Mouse (Mus musculus): ENCODE results near the gene Palmd. TPM values are rescaled to one million over a fixed set of nuclear protein-coding genes. Genes with fewer than 3 reads are reported as not detected.
A peak's percentile ranks its signal among the peaks of the same experiment; 100 is the strongest.

Palmd gene
- total and polyA plus RNA-seq, 2 experiments from 2014 or later = 7.9 to 29.7 TPM

DNA sequence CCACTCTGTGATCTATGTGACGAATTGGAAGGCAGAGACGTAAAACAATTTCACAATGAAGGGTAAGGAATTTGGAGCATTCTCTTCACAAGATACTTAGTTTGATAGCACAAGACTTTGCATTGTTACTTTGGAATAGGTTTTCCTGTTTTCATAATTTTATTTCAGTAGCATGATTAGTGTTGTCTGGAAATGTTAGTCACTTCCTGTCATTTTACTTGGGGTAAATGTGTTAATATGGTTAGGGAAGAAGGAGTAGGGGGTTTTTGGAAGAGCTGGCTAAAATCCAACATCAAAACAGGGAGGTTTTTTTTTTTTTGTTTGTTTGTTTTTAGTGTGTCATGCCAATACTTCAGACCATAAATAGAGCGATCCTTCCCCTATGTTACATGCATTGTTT lies 47.3 kb downstream of the Palmd start:
- Histone ChIP-seq H3K36me3 (replicated peaks; ENCODE audit: control insufficient read depth, insufficient read depth, low read length) (peaks cover 51% of the 10 kb centered on the region), H3K9ac (replicated peaks; ENCODE audit: low read depth, low read length) (no peak overlapping the region), H3K27ac (ENCODE audit: low read depth) (peak overlapping the region; percentile 38; the same call in 1 of the 2 replicates), H3K27me3 (ENCODE audit: control insufficient read depth, insufficient read depth, low read length) (no peaks in the 10 kb centered on the region), H3K4me1 (ENCODE audit: control insufficient read depth, insufficient read depth) (no peaks in the 10 kb centered on the region), H3K4me3 (ENCODE audit: low read depth, low read length) (no peak overlapping the region), H3K4me2 (ENCODE audit: low read depth, low read length) (no peak overlapping the region), H3K9me3 (replicated peaks; ENCODE audit: control insufficient read depth, low read length) (no peaks in the 10 kb centered on the region)
- TF ChIP-seq CTCF (IDR thresholded peaks at IDR 0.05; ENCODE audit: low read depth) = no peak
- TF ChIP-seq EP300 (IDR thresholded peaks at IDR 0.05; ENCODE audit: low read depth) = peak; percentile 80
- WGBS = 74% methylated on average over 3 of the region's 3 CpGs
- ATAC-seq (ENCODE audit: insufficient read depth, low read depth) = no peak
- DNase-seq (ENCODE audit: low spot score) = no peak

DNA sequence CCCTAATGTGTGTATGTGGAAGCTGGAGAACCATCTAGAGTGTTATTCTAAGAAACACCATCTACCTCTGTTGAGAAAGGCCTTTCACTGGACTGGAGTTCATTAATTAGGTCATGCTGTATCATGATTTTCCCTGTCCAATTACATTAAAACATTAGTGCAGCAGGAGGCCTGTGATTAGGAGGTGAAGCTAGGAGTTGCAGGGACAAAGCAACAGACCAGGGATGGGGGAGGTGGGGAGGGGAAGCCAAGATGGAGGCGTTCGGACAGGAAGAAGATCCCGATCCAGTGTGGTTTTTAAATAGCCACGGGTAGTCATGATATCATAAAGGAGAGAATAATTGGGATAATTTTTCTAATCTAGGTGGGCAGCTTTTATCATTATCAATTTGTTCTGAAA lies 51.8 kb downstream of the Palmd start:
- Histone ChIP-seq H3K9ac (replicated peaks; ENCODE audit: low read depth, low read length) (no peak overlapping the region), H3K4me3 (ENCODE audit: low read depth, low read length) (no peak overlapping the region), H3K4me1 (ENCODE audit: control insufficient read depth, insufficient read depth) (no peaks in the 10 kb centered on the region), H3K36me3 (replicated peaks; ENCODE audit: control insufficient read depth, insufficient read depth, low read length) (peaks cover 24% of the 10 kb centered on the region; the same call in 1 of the 2 replicates), H3K4me2 (ENCODE audit: low read depth, low read length) (no peak overlapping the region), H3K27me3 (ENCODE audit: control insufficient read depth, insufficient read depth, low read length) (no peaks in the 10 kb centered on the region), H3K9me3 (replicated peaks; ENCODE audit: control insufficient read depth, low read length) (no peaks in the 10 kb centered on the region), H3K27ac (ENCODE audit: low read depth) (no peak overlapping the region)
- TF ChIP-seq EP300 (IDR thresholded peaks at IDR 0.05; ENCODE audit: low read depth) = no peak
- TF ChIP-seq CTCF (IDR thresholded peaks at IDR 0.05; ENCODE audit: low read depth) = no peak
- ATAC-seq (ENCODE audit: insufficient read depth, low read depth) = no peak
- 84% methylated on average over 4 of the region's 4 CpGs for WGBS
- DNase-seq (ENCODE audit: low spot score) = no peak

DNA sequence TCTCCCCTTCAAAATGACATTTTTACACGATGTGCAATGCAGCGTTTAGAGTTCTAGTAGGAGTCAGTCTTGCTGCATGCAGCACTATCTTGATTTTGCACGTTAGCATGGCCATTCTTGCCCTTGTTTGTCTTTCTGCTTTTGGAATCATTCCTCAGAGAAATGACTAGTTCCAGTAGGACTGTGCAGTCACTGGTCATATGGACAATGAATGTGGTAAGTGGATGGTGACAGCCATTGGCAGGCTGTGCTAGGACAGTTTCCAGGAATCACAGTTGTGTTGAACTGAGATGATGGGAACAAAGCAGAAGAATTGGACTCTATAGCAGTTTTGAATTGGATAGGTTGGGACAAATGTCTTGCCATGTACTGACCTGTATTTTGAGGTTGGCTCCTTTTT lies 53.9 kb downstream of the Palmd start:
- peaks cover 20% of the 10 kb centered on the region; the same call in 1 of the 2 replicates for H3K36me3 ChIP-seq (replicated peaks; ENCODE audit: control insufficient read depth, insufficient read depth, low read length)
- H3K27ac ChIP-seq (ENCODE audit: low read depth) = peak overlapping the region; percentile 7
- ATAC-seq (ENCODE audit: insufficient read depth, low read depth) (peak; percentile 86), DNase-seq (ENCODE audit: low spot score) (peak; percentile 38)
- H3K4me1 ChIP-seq (ENCODE audit: control insufficient read depth, insufficient read depth) = no peaks in the 10 kb centered on the region
- H3K27me3 ChIP-seq (ENCODE audit: control insufficient read depth, insufficient read depth, low read length) = no peaks in the 10 kb centered on the region
- WGBS = 20% methylated on average over 3 of the region's 3 CpGs
- TF ChIP-seq EP300 (IDR thresholded peaks at IDR 0.05; ENCODE audit: low read depth) (no peak), CTCF (IDR thresholded peaks at IDR 0.05; ENCODE audit: low read depth) (no peak)
- H3K4me3 ChIP-seq (ENCODE audit: low read depth, low read length) = no peak overlapping the region
- H3K9ac ChIP-seq (replicated peaks; ENCODE audit: low read depth, low read length) = no peak overlapping the region
- no peaks in the 10 kb centered on the region for H3K9me3 ChIP-seq (replicated peaks; ENCODE audit: control insufficient read depth, low read length)
- no peak overlapping the region for H3K4me2 ChIP-seq (ENCODE audit: low read depth, low read length)

DNA sequence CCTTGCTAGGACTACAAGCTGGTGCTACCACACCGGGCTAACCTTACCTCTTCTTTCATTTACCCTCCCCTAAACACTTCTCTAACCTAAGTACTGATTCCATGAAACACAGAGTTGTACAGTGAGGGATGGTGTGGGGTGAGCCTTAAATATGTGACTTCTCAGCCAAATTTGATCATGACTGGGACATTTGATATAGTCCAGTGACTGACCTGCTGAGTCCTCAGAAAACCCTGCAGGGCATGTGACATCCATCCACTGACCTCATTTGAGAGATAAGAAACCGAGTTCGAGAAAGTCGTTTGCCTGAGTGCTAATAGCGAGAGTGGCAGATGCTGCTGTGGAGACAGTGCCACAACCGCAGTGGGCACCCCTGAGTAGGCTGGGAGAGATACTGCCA lies 54.4 kb downstream of the Palmd start:
- no peaks in the 10 kb centered on the region for H3K9me3 ChIP-seq (replicated peaks; ENCODE audit: control insufficient read depth, low read length)
- DNase-seq (ENCODE audit: low spot score) = peak; percentile 31
- H3K27ac ChIP-seq (ENCODE audit: low read depth) = peak overlapping the region; percentile 7
- no peak overlapping the region for H3K4me2 ChIP-seq (ENCODE audit: low read depth, low read length)
- 0 out of 2 replicates have a peak, but pooled peaks cover 15% of the 10 kb centered on the region for H3K36me3 ChIP-seq (replicated peaks; ENCODE audit: control insufficient read depth, insufficient read depth, low read length)
- H3K4me1 ChIP-seq (ENCODE audit: control insufficient read depth, insufficient read depth) = no peaks in the 10 kb centered on the region
- H3K27me3 ChIP-seq (ENCODE audit: control insufficient read depth, insufficient read depth, low read length) = no peaks in the 10 kb centered on the region
- no peak overlapping the region for H3K4me3 ChIP-seq (ENCODE audit: low read depth, low read length)
- peak; percentile 77 for ATAC-seq (ENCODE audit: insufficient read depth, low read depth)
- no peak for TF ChIP-seq EP300 (IDR thresholded peaks at IDR 0.05; ENCODE audit: low read depth)
- no peak for TF ChIP-seq CTCF (IDR thresholded peaks at IDR 0.05; ENCODE audit: low read depth)
- H3K9ac ChIP-seq (replicated peaks; ENCODE audit: low read depth, low read length) = no peak overlapping the region
- 33% methylated on average over 6 of the region's 6 CpGs for WGBS

DNA sequence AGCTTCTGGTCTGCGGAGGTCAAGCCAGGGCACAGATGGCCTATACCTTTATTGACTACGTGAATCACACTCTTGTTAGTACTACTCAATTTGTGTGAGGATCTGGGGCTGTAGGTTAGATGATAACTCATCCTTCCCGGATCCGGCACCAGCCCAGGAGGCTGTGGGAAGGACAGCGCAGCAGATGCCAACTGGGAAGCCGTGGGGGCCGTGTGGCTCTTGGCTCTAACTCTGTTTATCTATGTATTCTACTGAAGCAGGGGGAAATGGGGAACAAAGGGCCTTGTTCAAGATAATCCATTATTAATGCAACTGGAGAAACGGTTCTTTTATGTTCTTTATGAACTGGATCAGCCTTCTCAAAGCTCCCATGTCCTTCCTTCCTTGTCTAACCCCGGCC lies 62.2 kb downstream of the Palmd start:
- ATAC-seq (ENCODE audit: insufficient read depth, low read depth) (peak; percentile 17; the same call in 1 of the 2 replicates), DNase-seq (ENCODE audit: low spot score) (no peak)
- 75% methylated on average over 9 of the region's 9 CpGs for WGBS
- Histone ChIP-seq H3K4me2 (ENCODE audit: low read depth, low read length) (no peak overlapping the region), H3K36me3 (replicated peaks; ENCODE audit: control insufficient read depth, insufficient read depth, low read length) (no peaks in the 10 kb centered on the region), H3K4me1 (ENCODE audit: control insufficient read depth, insufficient read depth) (no peaks in the 10 kb centered on the region), H3K9me3 (replicated peaks; ENCODE audit: control insufficient read depth, low read length) (no peaks in the 10 kb centered on the region), H3K4me3 (ENCODE audit: low read depth, low read length) (no peak overlapping the region), H3K27ac (ENCODE audit: low read depth) (0 out of 2 replicates have a peak overlapping the region, but pooled peaks have one; percentile 26), H3K9ac (replicated peaks; ENCODE audit: low read depth, low read length) (no peak overlapping the region), H3K27me3 (ENCODE audit: control insufficient read depth, insufficient read depth, low read length) (no peaks in the 10 kb centered on the region)
- TF ChIP-seq CTCF (IDR thresholded peaks at IDR 0.05; ENCODE audit: low read depth) = no peak
- no peak for TF ChIP-seq EP300 (IDR thresholded peaks at IDR 0.05; ENCODE audit: low read depth)

DNA sequence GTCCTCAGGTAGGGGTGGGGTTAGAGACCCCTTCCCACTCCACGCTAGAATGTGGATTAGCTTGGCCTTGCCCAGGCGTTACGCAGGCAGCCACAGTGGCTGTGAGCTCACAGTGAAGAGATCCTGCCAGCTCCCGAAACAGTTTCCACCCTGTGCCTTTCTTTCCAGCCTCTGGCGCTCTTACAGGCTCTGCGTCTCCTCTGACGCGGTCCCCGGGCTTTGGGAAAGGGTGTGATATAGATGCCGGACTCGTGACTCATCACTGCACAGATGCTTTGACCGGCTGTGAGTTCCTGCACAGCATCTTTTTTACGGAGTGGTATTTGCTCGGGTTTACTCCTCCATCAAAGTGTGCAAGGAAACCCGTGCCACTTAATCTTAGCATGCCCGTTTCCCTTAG lies 62.9 kb downstream of the Palmd start:
- Histone ChIP-seq H3K36me3 (replicated peaks; ENCODE audit: control insufficient read depth, insufficient read depth, low read length) (no peaks in the 10 kb centered on the region), H3K27me3 (ENCODE audit: control insufficient read depth, insufficient read depth, low read length) (no peaks in the 10 kb centered on the region), H3K27ac (ENCODE audit: low read depth) (no peak overlapping the region), H3K4me1 (ENCODE audit: control insufficient read depth, insufficient read depth) (no peaks in the 10 kb centered on the region), H3K4me3 (ENCODE audit: low read depth, low read length) (no peak overlapping the region), H3K9me3 (replicated peaks; ENCODE audit: control insufficient read depth, low read length) (no peaks in the 10 kb centered on the region), H3K9ac (replicated peaks; ENCODE audit: low read depth, low read length) (no peak overlapping the region), H3K4me2 (ENCODE audit: low read depth, low read length) (no peak overlapping the region)
- DNase-seq (ENCODE audit: low spot score) (peak; percentile 25), ATAC-seq (ENCODE audit: insufficient read depth, low read depth) (peak; percentile 77)
- no peak for TF ChIP-seq EP300 (IDR thresholded peaks at IDR 0.05; ENCODE audit: low read depth)
- TF ChIP-seq CTCF (IDR thresholded peaks at IDR 0.05; ENCODE audit: low read depth) = no peak
- 60% methylated on average over 16 of the region's 16 CpGs for WGBS
